Mouse (Mus musculus): ENCODE results near the gene Zxdc. TPM values are rescaled to one million over a fixed set of nuclear protein-coding genes. Genes with fewer than 3 reads are reported as not detected.

The Zxdc gene
- total RNA-seq (2021): 10 to 100 TPM; 28.5 to 31.5 TPM

GRCm38 (mm10) chr6:90368976-90369724, at the start of gene Zxdc:
Gene Zxdc, plus strand, starts transcription at chr6:90369492.
- peak; percentile 99 for DNase-seq (ENCODE audit: extremely low spot score in 1 of 2, low spot score in 1 of 2)

GRCm38 (mm10) chr6:90320429-90320828, 48.9 kb upstream of the Zxdc start:
- no peak for DNase-seq (ENCODE audit: extremely low spot score in 1 of 2, low spot score in 1 of 2)

GRCm38 (mm10) chr6:90321811-90322210, 47.5 kb upstream of the Zxdc start:
- DNase-seq (ENCODE audit: extremely low spot score in 1 of 2, low spot score in 1 of 2): no peak

- no peak for DNase-seq (ENCODE audit: extremely low spot score in 1 of 2, low spot score in 1 of 2)
Measured at GRCm38 (mm10) chr6:90324026-90324425, 45.3 kb upstream of the Zxdc start.

GRCm38 (mm10) chr6:90324463-90324862, 44.8 kb upstream of the Zxdc start:
- DNase-seq (ENCODE audit: extremely low spot score in 1 of 2, low spot score in 1 of 2): no peak

- DNase-seq (ENCODE audit: extremely low spot score in 1 of 2, low spot score in 1 of 2): no peak
Measured at GRCm38 (mm10) chr6:90324991-90325390, 44.3 kb upstream of the Zxdc start, which contains the start of gene Chst13. Gene Chst13, minus strand, starts transcription at chr6:90325185.

GRCm38 (mm10) chr6:90327670-90328069, 41.6 kb upstream of the Zxdc start:
- DNase-seq (ENCODE audit: extremely low spot score in 1 of 2, low spot score in 1 of 2): peak in 1 of 2 experiments; percentile 43

- DNase-seq (ENCODE audit: extremely low spot score in 1 of 2, low spot score in 1 of 2): peak; percentile 51 to 65
Measured at GRCm38 (mm10) chr6:90329953-90330352, 39.3 kb upstream of the Zxdc start.

- no peak for DNase-seq (ENCODE audit: extremely low spot score in 1 of 2, low spot score in 1 of 2)
Measured at GRCm38 (mm10) chr6:90332561-90333425, 36.5 kb upstream of the Zxdc start, which contains the start of gene Uroc1. Gene Uroc1, plus strand, starts transcription at chr6:90333284.

GRCm38 (mm10) chr6:90334244-90334643, 35.0 kb upstream of the Zxdc start:
- DNase-seq (ENCODE audit: extremely low spot score in 1 of 2, low spot score in 1 of 2): no peak

GRCm38 (mm10) chr6:90342343-90342742, 26.9 kb upstream of the Zxdc start:
- no peak for DNase-seq (ENCODE audit: extremely low spot score in 1 of 2, low spot score in 1 of 2)

- no peak for DNase-seq (ENCODE audit: extremely low spot score in 1 of 2, low spot score in 1 of 2)
Measured at GRCm38 (mm10) chr6:90347183-90347582, 22.1 kb upstream of the Zxdc start.

- DNase-seq (ENCODE audit: extremely low spot score in 1 of 2, low spot score in 1 of 2): no peak
Measured at GRCm38 (mm10) chr6:90348500-90348899, 20.8 kb upstream of the Zxdc start.

- DNase-seq (ENCODE audit: extremely low spot score in 1 of 2, low spot score in 1 of 2): no peak
Measured at GRCm38 (mm10) chr6:90350011-90350410, 19.3 kb upstream of the Zxdc start.

- DNase-seq (ENCODE audit: extremely low spot score in 1 of 2, low spot score in 1 of 2): no peak
Measured at GRCm38 (mm10) chr6:90358142-90358541, 11.2 kb upstream of the Zxdc start.

GRCm38 (mm10) chr6:90359445-90359844, 9.8 kb upstream of the Zxdc start:
- DNase-seq (ENCODE audit: extremely low spot score in 1 of 2, low spot score in 1 of 2): no peak

GRCm38 (mm10) chr6:90360024-90360781, 9.1 kb upstream of the Zxdc start:
- no peak for DNase-seq (ENCODE audit: extremely low spot score in 1 of 2, low spot score in 1 of 2)

- DNase-seq (ENCODE audit: extremely low spot score in 1 of 2, low spot score in 1 of 2): no peak
Measured at GRCm38 (mm10) chr6:90360922-90361614, 8.2 kb upstream of the Zxdc start.

- no peak for DNase-seq (ENCODE audit: extremely low spot score in 1 of 2, low spot score in 1 of 2)
Measured at GRCm38 (mm10) chr6:90363301-90363700, 6.0 kb upstream of the Zxdc start.

Data from layer of hippocampus, postnatal 25 days (tissue).